Mouse (Mus musculus): ENCODE measurements around the gene Dapp1.

Gene Dapp1

GRCm38 (mm10) chr3:137981382-137981750 is at the start of gene Dapp1:
Dapp1 (minus strand) TSS chr3:137981545.
- peak; percentile 63 for DNase-seq (ENCODE audit: low spot score)

GRCm38 (mm10) chr3:138030563-138030962 is 49.2 kb upstream of the Dapp1 start:
- no peak for DNase-seq (ENCODE audit: low spot score)

DNA sequence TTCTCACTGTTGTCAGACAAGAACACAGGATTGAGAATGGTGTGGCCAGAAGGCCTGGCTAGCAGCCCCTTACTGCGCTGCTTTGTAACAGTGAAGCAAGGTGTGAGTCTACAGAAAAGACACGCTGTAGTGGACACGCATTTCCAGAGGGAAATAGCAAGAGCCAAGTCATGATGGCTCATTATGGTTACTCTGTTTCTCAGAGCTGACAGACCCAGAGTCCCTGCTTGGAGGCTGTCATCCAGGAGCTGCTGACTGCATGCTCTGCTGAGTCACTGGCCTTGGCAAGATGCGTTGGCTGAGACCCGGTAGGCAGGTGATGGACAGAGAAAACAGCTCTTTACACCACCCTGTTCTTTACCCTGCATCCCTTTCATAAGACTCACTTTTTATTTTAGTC is 48.0 kb upstream of the Dapp1 start:
- no peak for DNase-seq (ENCODE audit: low spot score)

DNA sequence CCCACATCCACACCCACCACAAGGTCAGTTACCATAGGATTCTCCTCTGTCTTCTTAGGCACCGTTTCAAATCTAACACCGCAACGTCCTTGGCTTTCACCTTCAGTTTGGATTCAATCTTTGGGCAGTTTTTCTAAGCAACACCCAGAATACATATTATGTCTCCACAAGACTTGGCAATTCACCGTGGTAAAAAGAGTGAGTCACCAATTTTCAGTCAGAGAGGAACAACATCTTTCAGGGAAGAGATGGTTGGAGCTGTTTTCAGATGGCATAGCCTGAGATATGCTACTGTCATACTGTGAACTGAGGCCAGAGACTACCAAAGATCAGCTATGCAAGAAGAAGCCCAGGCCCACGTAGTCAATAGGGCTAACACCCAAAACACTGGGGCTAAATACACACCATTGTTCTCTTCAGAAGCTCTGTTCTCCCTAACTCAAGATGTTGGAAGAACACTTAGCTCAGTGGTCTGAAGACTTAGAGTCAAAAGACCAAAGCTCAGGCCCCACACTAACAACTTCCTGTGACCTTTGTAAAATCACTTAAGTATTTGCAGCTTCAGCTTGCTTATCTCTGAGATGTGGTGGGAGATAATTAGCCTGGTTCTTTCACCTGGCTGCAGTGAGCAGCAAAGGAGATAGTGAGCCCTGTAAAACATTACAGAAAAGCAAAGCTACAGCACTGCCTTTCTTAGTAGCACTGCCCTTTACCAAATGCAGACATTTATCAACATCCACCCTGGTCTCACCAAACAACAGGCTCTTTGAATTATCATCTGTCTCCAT is 46.4 kb upstream of the Dapp1 start:
- no peak for DNase-seq (ENCODE audit: low spot score)

- DNase-seq (ENCODE audit: low spot score), result no peak
Measured at GRCm38 (mm10) chr3:138026286-138026685, 44.9 kb upstream of the Dapp1 start.

DNA sequence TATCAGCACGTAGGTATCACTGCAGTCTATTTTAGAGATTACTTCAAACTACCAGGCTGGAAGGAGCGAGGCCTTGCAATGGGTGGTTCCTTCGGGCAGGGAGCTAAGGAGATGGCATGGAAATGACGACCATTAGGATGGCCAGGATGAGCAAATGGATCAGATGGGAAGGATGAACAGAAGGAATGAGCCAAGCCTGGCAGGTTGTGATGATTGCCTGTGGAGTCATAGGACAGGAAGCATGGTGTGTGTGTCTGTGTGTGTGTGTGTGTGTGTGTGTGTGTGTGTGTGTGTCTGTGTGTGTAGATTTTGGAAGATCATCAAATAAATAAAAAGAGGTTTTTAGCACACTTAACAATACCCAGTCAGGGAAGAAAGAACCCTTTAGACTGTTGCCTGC is 41.3 kb upstream of the Dapp1 start:
- DNase-seq (ENCODE audit: low spot score), result no peak

DNA sequence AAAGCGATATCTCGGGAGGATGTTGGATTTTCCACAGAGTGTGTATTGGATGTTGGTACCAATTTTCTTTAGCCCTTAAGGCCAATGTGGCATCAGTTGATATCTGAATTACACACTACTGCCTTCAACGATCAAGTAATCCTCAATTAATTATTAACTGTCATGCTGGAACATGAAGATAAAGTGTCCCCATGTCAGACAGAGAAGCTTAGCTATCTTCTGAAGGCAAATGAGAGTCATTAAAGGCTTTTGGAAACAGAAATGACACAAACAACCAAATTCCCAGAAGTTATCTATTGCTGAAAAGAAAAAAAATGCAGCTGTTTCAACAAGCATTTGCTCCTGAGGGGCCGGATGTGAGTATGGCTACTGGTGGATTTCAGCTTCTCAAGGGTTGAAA is 40.7 kb upstream of the Dapp1 start:
- DNase-seq (ENCODE audit: low spot score), result no peak

DNA sequence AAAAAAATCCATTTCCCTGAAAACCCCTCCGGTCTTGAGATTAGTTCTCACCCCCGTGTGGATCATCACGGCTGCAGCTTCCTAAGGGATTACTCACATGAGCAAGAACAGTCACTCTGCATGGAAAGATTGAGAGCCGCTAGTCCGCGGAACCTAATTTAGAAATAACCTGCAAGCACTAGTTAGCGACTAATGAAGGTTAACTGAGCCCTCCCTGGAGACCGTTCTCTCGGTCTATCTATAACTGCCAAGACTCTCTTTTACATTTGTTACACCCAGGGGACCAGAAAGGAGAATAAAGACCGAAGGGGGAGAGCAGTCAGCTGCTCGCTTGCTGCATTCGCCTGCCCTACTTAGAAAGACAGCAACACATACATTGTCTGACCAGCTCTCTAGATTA is 35.5 kb upstream of the Dapp1 start:
- DNase-seq (ENCODE audit: low spot score), result no peak

- no peak for DNase-seq (ENCODE audit: low spot score)
Measured at GRCm38 (mm10) chr3:138014725-138015124, 33.4 kb upstream of the Dapp1 start.

- no peak for DNase-seq (ENCODE audit: low spot score)
Measured at GRCm38 (mm10) chr3:138012351-138012750, 31.0 kb upstream of the Dapp1 start.

DNA sequence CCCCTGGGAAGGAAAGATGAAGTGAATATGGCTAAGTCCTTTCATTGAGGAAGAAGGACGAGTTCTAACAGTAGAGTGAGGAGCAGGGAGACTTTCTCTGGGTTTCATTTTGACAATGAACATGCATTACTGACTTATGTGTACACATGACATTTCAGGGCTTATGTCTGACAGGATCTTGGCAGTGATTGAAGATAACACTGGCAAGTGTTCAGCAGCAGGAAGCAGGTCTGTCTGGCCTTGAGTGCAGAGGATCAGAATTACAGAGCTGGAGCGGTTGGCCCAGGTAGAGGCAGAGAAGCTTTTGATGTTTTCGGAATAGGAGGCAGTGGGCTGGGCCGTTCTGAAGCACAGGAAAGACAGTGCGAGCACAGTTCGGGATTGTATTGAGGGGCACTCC is 26.8 kb upstream of the Dapp1 start:
- no peak for DNase-seq (ENCODE audit: low spot score)

GRCm38 (mm10) chr3:138006896-138007295 is 25.6 kb upstream of the Dapp1 start:
- no peak for DNase-seq (ENCODE audit: low spot score)

DNA sequence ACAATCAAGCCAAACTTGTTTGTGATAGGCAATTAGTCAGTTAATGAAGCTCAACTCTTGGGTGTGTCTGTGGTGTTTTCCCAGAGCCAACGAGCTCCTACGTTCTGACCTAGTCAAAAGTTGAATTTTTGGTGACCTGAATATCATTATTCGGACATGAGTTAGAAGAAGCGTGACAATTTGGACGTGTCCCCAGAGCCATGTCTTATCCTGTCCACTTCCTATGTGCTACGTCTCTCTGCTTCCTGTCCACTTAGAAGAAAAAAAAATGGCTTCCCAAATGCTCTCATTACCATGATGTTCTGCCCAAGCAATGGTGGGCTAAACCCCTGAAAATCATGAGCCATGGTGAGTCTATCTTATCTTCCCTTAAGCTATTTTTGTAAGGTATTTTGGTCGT is 21.9 kb upstream of the Dapp1 start:
- DNase-seq (ENCODE audit: low spot score), result no peak

GRCm38 (mm10) chr3:138002545-138002944 is 21.2 kb upstream of the Dapp1 start:
- DNase-seq (ENCODE audit: low spot score), result no peak

GRCm38 (mm10) chr3:138001865-138002264 is 20.5 kb upstream of the Dapp1 start:
- DNase-seq (ENCODE audit: low spot score), result no peak

DNA sequence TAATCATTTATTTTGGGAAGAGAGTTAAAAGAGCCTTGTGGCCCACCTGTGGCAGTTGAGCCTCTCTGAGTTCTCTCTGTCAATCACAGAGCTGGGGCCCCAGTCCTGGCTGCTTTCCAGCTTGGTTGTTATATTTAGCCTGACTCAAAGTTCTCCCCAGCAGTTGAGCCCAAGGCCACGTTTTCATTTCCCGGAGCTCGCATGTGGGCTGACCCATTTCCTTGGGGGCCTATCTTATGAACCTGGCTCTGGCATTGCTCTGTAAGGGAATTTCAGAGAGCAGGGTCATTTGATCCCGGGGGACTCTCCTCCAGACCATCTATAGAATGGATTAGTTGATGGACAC is 19.4 kb upstream of the Dapp1 start:
- no peak for DNase-seq (ENCODE audit: low spot score)

- no peak for DNase-seq (ENCODE audit: low spot score)
Measured at GRCm38 (mm10) chr3:138000062-138000723, 18.8 kb upstream of the Dapp1 start.

- DNase-seq (ENCODE audit: low spot score), result no peak
Measured at GRCm38 (mm10) chr3:137999224-137999790, 18.0 kb upstream of the Dapp1 start.

GRCm38 (mm10) chr3:137998491-137999223 is 17.3 kb upstream of the Dapp1 start:
- DNase-seq (ENCODE audit: low spot score), result no peak

DNA sequence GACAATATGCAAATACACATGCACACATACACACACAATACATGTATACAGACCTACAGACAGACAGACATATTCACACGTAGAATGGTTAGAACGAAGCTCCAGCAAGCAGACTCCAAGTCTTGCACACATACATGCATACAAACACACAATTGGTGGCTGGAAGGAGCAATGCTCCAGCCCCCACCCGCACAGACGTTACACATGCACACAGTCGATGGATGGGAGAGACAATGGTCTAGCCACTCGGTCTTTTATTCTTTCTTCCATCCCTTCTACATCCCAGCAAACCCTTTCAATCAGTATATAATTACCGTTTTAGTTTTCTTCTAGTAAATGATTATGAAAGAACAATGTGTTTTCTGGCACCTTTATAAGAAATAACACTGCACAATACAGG is 14.1 kb upstream of the Dapp1 start:
- DNase-seq (ENCODE audit: low spot score), result no peak

DNA sequence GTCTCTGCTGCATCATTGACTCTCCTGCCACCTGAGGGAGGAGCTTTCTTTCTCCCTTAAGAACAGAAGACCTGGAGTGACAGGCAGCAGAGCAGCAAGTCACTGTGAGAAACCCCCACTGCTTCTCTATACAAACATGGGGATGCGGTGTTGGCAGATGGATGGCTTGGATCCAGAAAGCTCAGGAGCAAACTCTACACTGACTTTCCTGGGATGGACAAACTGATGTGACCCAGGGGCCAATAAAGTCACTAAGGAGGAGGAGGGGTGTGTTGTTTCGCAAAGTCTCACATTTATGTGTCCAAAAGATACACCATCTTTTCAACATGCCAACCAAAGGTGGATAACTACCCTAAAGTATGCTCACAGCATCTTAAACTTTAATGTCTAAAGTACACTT is 12.9 kb upstream of the Dapp1 start:
- no peak for DNase-seq (ENCODE audit: low spot score)

DNA sequence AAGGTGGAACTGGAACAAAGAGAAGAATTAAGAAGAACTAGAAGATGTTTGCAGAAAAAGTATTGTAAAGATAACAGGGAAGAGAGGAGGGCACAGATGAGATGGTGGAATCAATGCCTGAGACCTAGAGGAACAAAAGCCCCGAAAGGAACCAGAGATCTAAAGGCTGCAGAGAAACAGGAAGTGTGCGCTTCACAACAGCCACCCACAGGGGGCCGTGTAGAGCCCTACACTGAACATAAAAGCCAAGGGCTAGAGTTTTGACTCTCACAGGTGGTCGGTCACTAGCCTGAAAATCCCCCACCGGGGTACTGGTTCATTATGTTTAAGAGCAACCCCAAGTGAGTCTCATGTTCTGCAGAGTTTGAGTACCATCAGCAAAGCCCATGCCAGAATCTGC is 11.0 kb upstream of the Dapp1 start:
- no peak for DNase-seq (ENCODE audit: low spot score)

DNA sequence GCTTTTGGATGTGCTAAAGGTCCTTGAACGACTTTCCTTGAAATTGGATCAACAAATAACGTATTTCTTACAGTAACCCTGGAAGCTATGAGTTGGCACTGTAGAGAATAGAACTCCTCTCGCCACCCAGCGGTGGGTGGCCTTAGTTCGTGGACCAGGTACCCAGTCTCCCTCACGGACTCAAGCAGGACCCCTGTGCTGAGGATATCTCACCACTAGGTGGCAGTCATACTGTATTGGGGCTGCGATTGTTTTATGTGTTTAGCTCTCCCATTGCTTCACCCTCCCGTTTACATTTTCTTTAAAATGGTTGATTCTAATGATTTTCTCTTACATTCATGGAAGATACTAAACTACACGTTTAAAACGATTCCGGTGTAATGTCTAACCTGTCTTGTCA is 9.8 kb upstream of the Dapp1 start:
- peak; percentile 74 for DNase-seq (ENCODE audit: low spot score)
